Mouse (Mus musculus) ovary, postnatal 14 days (tissue): Measurements from ENCODE around the gene Glp1r.

ENCODE experiments used
- DNase-seq: peaks from one replicate; pipeline ENCODE4 v3.0.0; 2022; ENCODE audit warnings: low spot score

Glp1r gene

GRCm38 (mm10) chr17:30912536-30912935, 10.9 kb downstream of the Glp1r start:
- DNase-seq: no peak

GRCm38 (mm10) chr17:30914264-30914663, 12.6 kb downstream of the Glp1r start:
- DNase-seq: no peak

DNA sequence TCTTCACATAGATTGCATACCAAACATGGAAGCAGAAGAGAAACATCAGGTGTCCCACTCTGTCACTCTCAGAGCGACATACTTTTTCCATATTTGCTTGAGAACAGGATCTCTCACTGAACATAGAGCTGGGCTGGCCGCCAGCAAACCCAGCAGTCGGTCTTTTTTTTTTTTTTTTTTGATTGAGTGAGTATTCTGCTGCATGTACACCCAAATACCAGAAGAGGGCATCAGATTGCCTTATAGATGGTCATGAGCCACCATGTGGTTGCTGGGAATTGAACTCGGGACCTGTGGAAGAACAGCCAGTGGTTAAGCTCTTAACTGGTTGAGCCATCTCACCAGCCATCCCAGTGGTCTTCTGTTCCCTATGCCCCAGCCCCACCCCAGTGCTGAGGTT, 21.9 kb downstream of the Glp1r start:
- DNase-seq: no peak

- DNase-seq: no peak
These were observed 29.2 kb downstream of the Glp1r start for GRCm38 (mm10) chr17:30930827-30931226.

DNA sequence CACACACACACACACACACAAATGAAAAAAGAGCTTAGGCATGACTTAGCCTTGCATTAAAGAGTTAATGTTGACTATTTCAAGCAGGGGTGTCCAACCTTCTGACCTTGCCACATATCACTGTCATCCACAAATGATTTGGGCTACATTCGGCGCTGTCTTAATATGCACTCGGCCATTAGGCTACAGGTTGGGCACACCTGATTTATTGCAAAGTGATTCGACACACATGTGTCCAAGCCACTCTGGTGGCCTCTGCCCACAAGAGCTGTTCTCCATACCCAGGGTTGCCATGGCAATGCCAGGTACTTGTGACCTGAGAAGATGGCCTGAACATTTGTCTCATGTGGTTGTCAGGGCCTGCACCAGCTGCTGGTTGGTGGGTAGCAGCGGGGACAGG, 31.2 kb downstream of the Glp1r start:
- no peak for DNase-seq

DNA sequence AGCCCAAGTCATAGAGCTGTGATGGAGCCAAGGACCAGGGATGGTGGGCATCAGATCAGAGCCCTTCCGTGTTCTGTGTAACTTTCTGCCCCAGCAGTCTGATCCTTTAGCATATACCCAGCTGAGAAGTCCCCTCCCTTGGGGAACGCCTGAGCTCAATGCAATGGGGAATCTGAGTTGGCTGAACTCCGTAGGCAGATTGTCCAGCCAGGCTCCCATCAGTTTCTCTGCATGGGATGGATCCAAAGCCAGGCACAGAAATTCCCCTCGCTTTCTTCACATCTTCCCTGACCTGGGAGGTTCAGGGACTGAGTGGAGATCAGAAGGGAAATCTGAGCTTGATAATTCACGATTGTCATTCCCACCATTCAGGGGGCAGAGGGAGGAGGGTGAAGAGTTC, 33.7 kb downstream of the Glp1r start:
- no peak for DNase-seq

- DNase-seq: peak; percentile 15
These were observed 36.9 kb downstream of the Glp1r start for GRCm38 (mm10) chr17:30938554-30938953.

DNA sequence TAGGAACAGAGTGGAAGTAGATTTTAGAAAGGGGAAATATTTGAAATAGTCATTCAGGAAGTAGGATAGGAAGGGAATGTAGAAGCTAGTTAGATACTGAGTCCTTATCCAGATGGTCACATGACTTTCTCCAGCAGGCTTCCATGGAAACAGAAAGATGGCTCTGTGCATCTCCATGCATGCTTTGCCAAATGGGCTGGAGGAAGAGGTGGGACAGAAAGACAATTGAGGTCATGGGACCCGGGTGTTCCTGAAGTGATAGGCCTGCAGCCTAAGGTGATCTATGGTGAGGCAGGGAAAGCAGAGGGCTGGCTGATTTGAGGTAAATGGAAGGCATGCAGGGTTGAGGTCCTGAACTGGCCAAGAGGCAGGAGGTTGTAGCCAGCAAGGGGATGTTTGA, 46.8 kb downstream of the Glp1r start:
- DNase-seq: no peak

- peak; percentile 68 for DNase-seq
These were observed 49.2 kb downstream of the Glp1r start for GRCm38 (mm10) chr17:30950780-30951179.

DNA sequence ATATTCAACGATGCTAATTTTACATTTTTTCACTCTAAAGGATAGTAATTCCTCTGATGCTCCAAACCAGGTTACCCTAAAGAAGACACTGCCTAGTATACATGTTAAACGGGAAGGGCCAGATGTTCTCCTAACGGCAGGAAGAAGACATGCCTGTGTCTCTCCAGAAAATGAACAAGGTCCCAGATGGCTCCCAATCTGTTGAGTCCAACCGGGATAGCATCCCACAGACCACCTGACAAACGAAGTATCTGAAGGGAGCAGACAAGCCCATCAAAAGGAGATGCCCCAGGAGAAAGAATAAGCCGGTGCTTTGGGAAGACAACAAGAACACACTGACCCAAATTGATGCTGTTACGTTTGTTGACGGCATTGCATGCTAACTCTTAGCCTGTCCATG, 50.0 kb downstream of the Glp1r start:
- DNase-seq: no peak

DNA sequence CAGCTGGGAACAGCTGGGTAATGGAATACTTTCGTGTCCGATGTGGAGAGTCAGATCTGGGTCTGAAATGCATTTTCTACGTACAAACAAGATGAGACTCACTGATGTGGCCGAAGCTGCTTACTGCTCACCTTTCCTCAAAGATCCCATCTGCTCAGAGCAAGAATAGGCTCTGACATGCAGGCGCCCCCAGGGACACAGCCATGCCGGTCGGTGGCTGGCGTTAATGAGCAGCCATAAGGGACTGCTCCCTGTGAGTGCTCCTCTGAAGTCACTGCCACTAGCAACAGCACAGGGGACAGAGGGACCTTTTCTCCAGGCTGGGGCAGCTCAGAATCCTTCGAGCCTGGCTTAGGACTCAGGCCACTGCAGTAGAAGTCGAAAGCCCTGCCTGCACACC, 52.7 kb downstream of the Glp1r start, which contains the start of gene Umodl1:
Umodl1 (plus strand) TSS at position 301 of the 400 bp plus-strand sequence.
- no peak for DNase-seq

- no peak for DNase-seq
These were observed 60.4 kb downstream of the Glp1r start for GRCm38 (mm10) chr17:30961936-30962592.

GRCm38 (mm10) chr17:30962880-30963279, 61.3 kb downstream of the Glp1r start:
- no peak for DNase-seq

- DNase-seq: no peak
These were observed 68.4 kb downstream of the Glp1r start for GRCm38 (mm10) chr17:30969983-30970382.

GRCm38 (mm10) chr17:30971877-30972276, 70.3 kb downstream of the Glp1r start:
- no peak for DNase-seq

DNA sequence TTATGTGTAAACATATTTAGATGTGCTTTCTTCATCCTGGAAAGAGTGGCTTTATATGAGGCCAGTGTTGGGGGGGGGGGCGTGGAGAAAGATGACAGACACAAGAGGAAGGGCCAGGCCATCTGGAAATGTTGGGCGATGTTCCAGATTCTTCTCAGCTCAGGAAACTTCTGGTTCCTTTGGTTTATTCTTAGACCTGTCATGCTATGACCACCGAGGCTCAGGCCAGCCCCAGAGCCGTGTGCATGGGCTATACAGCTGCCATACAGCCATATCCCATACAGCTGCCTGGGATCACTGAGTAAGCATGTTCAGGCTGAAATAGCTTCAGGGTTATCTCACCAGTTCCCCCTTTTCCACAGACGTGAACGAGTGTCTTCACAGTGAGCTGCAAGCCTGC, 71.7 kb downstream of the Glp1r start:
- DNase-seq: no peak

GRCm38 (mm10) chr17:30977290-30977689, 75.7 kb downstream of the Glp1r start:
- DNase-seq: no peak

GRCm38 (mm10) chr17:30978556-30978955, 76.9 kb downstream of the Glp1r start:
- DNase-seq: no peak

GRCm38 (mm10) chr17:30983521-30983920, 81.9 kb downstream of the Glp1r start:
- no peak for DNase-seq

DNA sequence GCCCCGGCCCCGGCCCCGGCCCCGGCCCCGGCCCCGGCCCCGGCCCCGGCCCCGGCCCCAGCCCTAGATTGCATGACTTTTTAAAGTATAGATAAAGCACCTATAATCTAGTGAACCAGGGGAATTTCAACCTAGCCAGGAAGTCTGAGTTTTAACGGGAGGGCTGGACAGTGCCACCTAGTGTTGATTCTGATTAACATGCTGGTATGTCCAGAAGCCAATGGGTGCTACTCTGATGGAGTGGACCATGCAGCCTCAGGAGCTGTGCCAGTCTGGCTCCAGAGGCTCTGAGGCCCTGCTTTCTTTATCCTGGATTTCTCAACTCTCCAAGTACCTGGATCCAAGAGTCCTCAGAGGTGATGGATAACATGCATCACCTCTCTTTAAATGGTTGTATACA, 88.6 kb downstream of the Glp1r start:
- no peak for DNase-seq
